Mouse (Mus musculus) embryonic facial prominence, embryonic 15.5 days (tissue): ENCODE data around the gene Smarcd3. TPM values are rescaled to one million over a fixed set of nuclear protein-coding genes. Genes with fewer than 3 reads are reported as not detected.
A peak's percentile ranks its signal among the peaks of the same experiment; 100 is the strongest.

ENCODE experiments used
- ATAC-seq: fragments of 200-750 bp; cut with Nextera tagmentation; 2 replicates; pipeline ENCODE4 v1.8.0; 2017; ENCODE audit warnings: low read depth, moderate TSS enrichment; ENCODE audit not compliant: insufficient number of reproducible peaks, low FRiP score, low TSS enrichment
- H3K27ac ChIP-seq: fragments of 300-500 bp; sonication (generic); replicated peaks from 2 replicates; pipeline ENCODE4 v1.5.1; 2015; ENCODE audit warnings: mild to moderate bottlenecking, inconsistent platforms
- H3K27me3 ChIP-seq: fragments of 300-500 bp; sonication (generic); 2 replicates; pipeline ENCODE4 v1.6.1; 2015; ENCODE audit warnings: inconsistent platforms
- H3K36me3 ChIP-seq: fragments of 300-500 bp; sonication (generic); 2 replicates; pipeline ENCODE4 v1.6.1; 2015; ENCODE audit warnings: mild to moderate bottlenecking, inconsistent platforms
- H3K4me1 ChIP-seq: fragments of 300-500 bp; sonication (generic); 2 replicates; pipeline ENCODE4 v1.6.1; 2015; ENCODE audit warnings: inconsistent platforms
- H3K4me2 ChIP-seq: fragments of 300-500 bp; sonication (generic); replicated peaks from 2 replicates; pipeline ENCODE4 v1.6.1; 2015; ENCODE audit warnings: mild to moderate bottlenecking, inconsistent platforms
- H3K4me3 ChIP-seq: fragments of 300-500 bp; sonication (generic); replicated peaks from 2 replicates; pipeline ENCODE4 v1.5.1; 2015; ENCODE audit warnings: mild to moderate bottlenecking, inconsistent platforms
- H3K9ac ChIP-seq: fragments of 300-500 bp; sonication (generic); 2 replicates; pipeline ENCODE4 v1.6.1; 2015; ENCODE audit warnings: inconsistent platforms
- H3K9me3 ChIP-seq: fragments of 300-500 bp; sonication (generic); replicated peaks from 2 replicates; pipeline ENCODE4 v1.6.1; 2016; ENCODE audit warnings: inconsistent platforms
- WGBS: fragments of 180-500 bp; shearing (Covaris S2); methylation state at CpG from one replicate; pipeline ENCODE4 v1.1.7; 2015; 5-methylcytosine and 5-hydroxymethylcytosine counted together
- polyA plus RNA-seq: library from polyadenylated mRNA; unstranded; fragments of >200 nt; fragmentation: Nextera tagmentation; extraction: Ambion mirVana; gene quantifications from 2 replicates; pipeline ENCODE4 v1.2.1, GENCODE M21; 2015

Smarcd3 gene
- polyA plus RNA-seq, 1 experiment from 2014 or later: 42.4 TPM

DNA sequence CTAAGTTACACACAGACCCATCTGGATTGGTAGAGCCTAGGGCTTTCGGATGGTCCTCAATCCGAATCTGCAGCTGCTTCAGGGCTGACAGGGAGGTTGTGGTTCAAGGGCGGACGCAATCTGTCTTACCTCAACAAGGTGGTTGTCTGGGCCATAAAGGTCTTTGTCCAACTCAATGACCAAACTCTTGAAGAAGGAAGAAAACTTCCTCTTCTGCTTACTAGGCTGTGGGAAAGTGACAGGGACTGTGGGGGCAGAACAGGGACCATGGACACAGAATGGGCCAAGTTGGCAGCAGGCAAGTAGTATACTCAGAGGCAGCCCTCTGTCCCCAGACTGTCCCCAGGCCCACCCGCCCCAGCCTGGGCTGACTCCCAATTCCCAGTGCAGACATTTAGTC, 28.9 kb downstream of the Smarcd3 start:
- 85% methylated on average over 5 of the region's 5 CpGs for WGBS
- H3K36me3 ChIP-seq: peaks cover 58% of the 10 kb centered on the region
- peaks cover 47% of the 10 kb centered on the region for H3K4me1 ChIP-seq
- ATAC-seq: no peak
- H3K27ac ChIP-seq: no peak overlapping the region
- no peak overlapping the region for H3K9ac ChIP-seq
- H3K4me3 ChIP-seq: no peak overlapping the region
- H3K27me3 ChIP-seq: no peaks in the 10 kb centered on the region
- H3K4me2 ChIP-seq: no peak overlapping the region
- no peaks in the 10 kb centered on the region for H3K9me3 ChIP-seq

DNA sequence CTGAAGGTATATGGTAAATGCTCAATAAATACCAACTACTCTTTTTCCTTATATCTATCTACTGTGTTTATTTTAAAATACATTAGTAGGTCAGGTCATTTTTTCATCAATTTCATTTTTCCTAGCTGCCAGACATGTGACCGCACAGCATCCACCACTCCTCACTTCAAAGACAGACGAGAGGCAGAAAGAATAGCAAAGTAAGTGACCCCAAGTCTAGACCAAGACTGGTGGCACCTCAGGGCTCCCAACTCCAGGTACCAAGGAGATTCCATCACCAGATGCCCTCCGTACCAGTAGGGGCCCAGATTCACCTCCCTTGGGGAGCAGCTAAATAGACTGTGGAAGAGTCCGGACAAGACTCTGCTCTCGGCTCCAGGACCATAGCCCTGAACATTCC, 29.9 kb downstream of the Smarcd3 start:
- Histone ChIP-seq H3K9ac (no peak overlapping the region), H3K36me3 (peaks cover 66% of the 10 kb centered on the region), H3K27ac (no peak overlapping the region), H3K9me3 (no peaks in the 10 kb centered on the region), H3K4me2 (no peak overlapping the region), H3K27me3 (no peaks in the 10 kb centered on the region), H3K4me1 (peaks cover 42% of the 10 kb centered on the region), H3K4me3 (no peak overlapping the region)
- no peak for ATAC-seq
- WGBS: 89% methylated on average over 5 of the region's 5 CpGs

DNA sequence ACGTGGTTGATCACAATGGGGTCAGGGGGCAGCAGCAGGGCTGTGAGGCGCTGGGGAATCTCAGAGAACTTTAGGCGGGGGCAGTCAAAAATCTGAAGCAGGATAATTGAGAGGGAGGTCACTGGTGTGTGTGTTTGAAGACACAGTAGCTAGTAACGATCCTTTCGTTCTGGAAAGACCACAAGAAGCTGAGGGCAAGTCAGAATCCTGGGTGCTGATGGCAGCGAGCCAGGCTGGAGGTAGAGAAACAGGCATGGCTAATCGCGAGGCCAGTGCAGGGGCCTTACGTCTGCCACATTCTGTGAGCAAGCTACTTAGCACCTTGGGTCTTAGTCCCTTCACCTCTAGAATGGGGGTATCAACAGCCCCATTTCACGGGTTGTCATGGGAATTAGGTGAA, 30.3 kb downstream of the Smarcd3 start:
- no peaks in the 10 kb centered on the region for H3K9me3 ChIP-seq
- no peaks in the 10 kb centered on the region for H3K27me3 ChIP-seq
- peaks cover 38% of the 10 kb centered on the region for H3K4me1 ChIP-seq
- H3K36me3 ChIP-seq: peaks cover 71% of the 10 kb centered on the region
- no peak overlapping the region for H3K4me2 ChIP-seq
- 73% methylated on average over 10 of the region's 10 CpGs for WGBS
- H3K9ac ChIP-seq: no peak overlapping the region
- ATAC-seq: no peak
- H3K27ac ChIP-seq: no peak overlapping the region
- H3K4me3 ChIP-seq: no peak overlapping the region

DNA sequence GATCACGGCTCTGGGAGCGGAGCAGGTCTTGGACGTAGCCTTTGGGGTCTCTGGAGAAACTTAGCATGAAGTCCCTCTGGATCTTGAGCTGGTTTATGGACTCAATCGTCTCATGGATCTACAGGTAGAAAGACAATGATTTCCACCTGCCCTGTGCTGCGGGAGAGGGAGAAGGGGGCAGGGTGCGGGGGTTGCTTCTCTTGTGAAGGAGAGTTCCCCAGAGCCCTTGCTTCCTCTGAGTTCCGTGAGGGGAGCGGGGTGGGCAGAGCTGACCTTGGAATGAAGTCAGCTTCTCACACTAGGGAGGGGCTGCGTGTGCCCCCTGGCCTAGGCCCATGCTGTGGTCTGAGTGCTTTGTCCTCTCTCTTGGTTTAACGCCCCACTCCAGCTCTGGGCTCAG, 31.0 kb downstream of the Smarcd3 start:
- no peak overlapping the region for H3K27ac ChIP-seq
- H3K9me3 ChIP-seq: no peaks in the 10 kb centered on the region
- no peak overlapping the region for H3K9ac ChIP-seq
- no peak overlapping the region for H3K4me3 ChIP-seq
- peaks cover 78% of the 10 kb centered on the region for H3K36me3 ChIP-seq
- H3K27me3 ChIP-seq: no peaks in the 10 kb centered on the region
- WGBS: 79% methylated on average over 10 of the region's 10 CpGs
- H3K4me1 ChIP-seq: peaks cover 35% of the 10 kb centered on the region
- no peak for ATAC-seq
- no peak overlapping the region for H3K4me2 ChIP-seq

DNA sequence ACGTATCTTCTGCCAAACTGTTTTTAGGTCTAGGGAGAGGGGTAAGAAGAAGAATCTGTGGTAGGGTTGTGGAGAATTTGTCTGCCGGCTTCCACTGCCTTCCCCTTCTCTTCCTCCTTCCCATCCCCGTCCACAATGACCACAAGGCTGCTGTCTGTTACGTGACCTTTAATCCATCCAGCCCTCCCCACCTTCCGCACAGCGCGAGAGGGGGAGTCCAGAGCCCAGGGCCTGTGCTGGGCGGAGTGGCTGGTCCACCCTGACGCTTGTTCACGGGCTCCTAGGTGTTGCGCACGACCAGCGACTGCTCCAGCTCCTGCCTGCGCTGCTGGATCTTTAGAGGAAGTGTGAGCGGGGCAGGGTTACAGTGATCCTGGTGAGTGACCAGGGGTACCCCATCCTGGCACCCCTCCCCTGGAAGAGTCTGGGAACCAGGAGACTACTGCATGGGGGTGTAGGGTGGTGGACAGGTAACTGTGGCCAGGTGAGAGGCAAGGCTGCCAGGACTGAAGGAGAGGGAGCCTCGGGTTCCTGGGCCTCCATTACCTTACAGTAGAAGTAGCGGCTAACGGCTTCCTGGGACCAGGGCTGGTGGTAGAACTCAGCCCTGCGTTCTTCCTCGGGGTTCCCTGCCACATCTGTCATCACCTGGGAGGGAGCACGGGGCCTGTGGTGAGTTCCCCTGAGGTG, 31.6 kb downstream of the Smarcd3 start:
- peaks cover 35% of the 10 kb centered on the region for H3K4me1 ChIP-seq
- no peak for ATAC-seq
- H3K4me2 ChIP-seq: no peak overlapping the region
- no peak overlapping the region for H3K9ac ChIP-seq
- no peak overlapping the region for H3K4me3 ChIP-seq
- no peaks in the 10 kb centered on the region for H3K27me3 ChIP-seq
- 65% methylated on average over 21 of the region's 21 CpGs for WGBS
- H3K36me3 ChIP-seq: peaks cover 81% of the 10 kb centered on the region
- H3K27ac ChIP-seq: no peak overlapping the region
- H3K9me3 ChIP-seq: no peaks in the 10 kb centered on the region

DNA sequence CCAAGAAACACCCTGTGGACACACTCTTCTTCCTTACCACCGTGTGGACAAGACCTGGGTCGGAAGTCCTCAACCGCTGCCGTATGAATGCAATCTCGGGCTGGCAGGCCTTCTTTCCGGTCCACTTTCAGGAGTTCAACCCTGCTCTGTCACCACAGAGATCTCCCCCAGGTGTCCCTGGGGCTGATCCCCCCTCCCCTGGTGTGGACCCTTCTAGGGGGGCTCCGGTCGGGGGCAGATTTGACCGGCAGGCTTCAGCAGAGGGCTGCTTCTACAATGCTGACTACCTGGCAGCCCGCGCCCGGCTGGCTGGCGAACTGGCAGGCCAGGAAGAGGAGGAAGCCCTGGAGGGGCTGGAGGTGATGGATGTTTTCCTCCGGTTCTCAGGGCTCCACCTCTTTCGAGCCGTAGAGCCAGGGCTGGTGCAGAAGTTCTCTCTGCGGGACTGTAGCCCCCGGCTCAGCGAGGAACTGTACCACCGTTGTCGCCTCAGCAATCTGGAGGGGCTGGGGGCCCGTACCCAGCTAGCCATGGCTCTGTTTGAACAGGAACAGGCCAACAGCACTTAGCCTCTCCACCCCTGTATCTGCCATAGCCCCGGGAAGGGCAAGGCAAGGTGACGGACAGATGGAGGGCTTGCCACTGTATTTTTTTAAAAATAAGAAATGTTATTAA, 32.3 kb downstream of the Smarcd3 start:
- Histone ChIP-seq H3K9ac (no peak overlapping the region), H3K4me2 (0 out of 2 replicates have a peak overlapping the region, but pooled peaks have one; percentile 0), H3K9me3 (no peaks in the 10 kb centered on the region), H3K36me3 (peaks cover 81% of the 10 kb centered on the region), H3K4me1 (peaks cover 37% of the 10 kb centered on the region), H3K27me3 (no peaks in the 10 kb centered on the region), H3K4me3 (no peak overlapping the region), H3K27ac (no peak overlapping the region)
- ATAC-seq: no peak
- 58% methylated on average over 24 of the region's 24 CpGs for WGBS

DNA sequence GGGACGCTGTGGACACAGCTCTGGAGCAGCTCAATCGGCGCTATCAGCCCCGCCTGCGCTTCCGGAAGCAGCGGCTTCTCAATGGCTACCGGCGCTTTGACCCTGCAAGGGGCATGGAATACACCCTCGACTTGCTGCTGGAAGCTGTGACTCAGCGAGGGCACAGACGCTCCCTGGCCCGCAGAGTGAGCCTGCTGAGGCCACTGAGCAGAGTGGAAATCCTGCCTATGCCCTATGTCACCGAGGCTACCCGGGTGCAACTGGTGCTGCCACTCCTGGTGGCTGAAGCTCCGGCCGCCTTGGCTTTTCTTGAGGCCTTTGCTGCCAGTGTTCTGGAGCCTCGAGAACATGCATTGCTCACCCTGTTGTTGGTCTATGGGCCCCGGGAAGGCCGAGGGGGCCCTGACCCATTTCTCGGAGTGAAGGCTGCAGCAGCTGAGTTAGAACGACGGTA, 32.9 kb downstream of the Smarcd3 start:
- Histone ChIP-seq H3K4me1 (peaks cover 34% of the 10 kb centered on the region), H3K4me2 (0 out of 2 replicates have a peak overlapping the region, but pooled peaks have one; percentile 0), H3K4me3 (no peak overlapping the region), H3K36me3 (peaks cover 81% of the 10 kb centered on the region), H3K27ac (no peak overlapping the region), H3K9me3 (no peaks in the 10 kb centered on the region), H3K27me3 (no peaks in the 10 kb centered on the region), H3K9ac (no peak overlapping the region)
- WGBS: 27% methylated on average over 23 of the region's 23 CpGs
- ATAC-seq: no peak

DNA sequence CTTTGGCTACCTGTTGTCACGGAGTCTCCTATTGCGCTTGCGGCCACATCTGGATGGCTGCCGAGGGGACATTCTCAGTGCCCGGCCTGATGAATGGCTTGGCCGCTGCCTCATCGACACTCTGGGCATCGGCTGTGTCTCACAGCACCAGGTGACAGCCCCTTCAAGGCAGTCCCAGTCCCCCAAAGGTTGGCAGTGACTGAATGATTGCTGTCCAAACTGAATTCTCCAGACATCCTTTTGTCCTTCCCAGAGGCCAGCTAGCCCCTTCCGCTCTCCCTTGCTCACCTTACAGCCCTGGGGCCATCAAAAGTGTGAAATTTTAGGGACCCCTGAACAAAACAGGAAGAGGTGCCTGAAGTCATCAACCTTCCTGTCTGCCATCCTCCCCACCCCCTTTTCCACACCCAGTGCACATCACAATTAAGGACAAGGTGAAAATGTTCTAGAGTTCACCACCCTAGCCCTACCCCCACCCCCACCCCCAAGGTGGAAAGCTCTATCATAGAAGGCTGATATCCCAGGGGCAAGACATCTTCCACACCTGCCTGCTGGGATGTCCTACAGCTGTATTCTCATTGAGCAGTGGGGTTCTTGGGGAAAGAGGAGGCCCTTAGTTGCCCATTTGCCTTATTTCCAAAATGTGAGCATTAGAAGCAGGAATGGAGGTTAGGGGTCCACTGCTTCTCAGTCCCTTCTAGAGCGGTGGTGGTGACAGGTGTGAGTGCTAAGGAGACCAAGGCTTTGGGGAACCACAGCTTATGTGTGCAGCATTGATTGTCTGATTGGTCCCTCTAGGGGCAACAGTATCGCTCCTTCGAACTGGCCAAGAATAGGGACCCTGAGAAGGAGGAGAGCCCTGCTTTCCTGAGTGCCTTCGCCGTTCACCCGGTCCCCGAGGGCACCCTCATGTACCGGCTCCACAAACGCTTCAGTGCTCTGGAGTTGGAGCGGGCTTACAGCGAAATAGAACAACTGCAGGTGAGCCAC, 34.4 kb downstream of the Smarcd3 start:
- no peak overlapping the region for H3K27ac ChIP-seq
- no peak for ATAC-seq
- H3K4me1 ChIP-seq: peaks cover 35% of the 10 kb centered on the region
- WGBS: 89% methylated on average over 20 of the region's 20 CpGs
- no peaks in the 10 kb centered on the region for H3K9me3 ChIP-seq
- no peak overlapping the region for H3K4me2 ChIP-seq
- H3K27me3 ChIP-seq: no peaks in the 10 kb centered on the region
- H3K36me3 ChIP-seq: peaks cover 68% of the 10 kb centered on the region
- no peak overlapping the region for H3K4me3 ChIP-seq
- H3K9ac ChIP-seq: no peak overlapping the region

DNA sequence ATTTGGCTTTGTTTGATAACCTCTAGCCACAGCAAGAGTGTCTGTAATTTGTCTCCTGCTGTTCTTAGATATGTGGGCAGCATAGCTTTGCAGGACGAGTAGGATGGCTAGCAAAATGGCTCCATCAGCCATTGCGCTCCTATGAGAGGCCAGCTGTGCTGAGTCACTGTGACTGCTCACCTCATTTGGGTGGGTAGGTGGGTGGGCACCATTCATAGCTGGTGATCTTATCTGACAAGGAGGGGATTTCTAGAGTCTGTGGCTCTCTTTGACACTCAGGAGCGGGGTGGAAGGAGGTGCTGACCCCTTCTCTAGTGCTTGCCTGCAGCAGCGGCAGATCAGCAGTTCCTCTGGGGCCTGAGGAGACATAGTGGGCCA, 37.0 kb downstream of the Smarcd3 start:
- Histone ChIP-seq H3K9me3 (no peaks in the 10 kb centered on the region), H3K27ac (peak overlapping the region; percentile 58; the same call in 1 of the 2 replicates), H3K9ac (peak overlapping the region; percentile 58), H3K4me1 (peaks cover 35% of the 10 kb centered on the region), H3K36me3 (peaks cover 42% of the 10 kb centered on the region), H3K4me2 (peak overlapping the region; percentile 83), H3K4me3 (peak overlapping the region; percentile 70), H3K27me3 (no peaks in the 10 kb centered on the region)
- WGBS: 34% methylated on average over 4 of the region's 4 CpGs
- no peak for ATAC-seq

DNA sequence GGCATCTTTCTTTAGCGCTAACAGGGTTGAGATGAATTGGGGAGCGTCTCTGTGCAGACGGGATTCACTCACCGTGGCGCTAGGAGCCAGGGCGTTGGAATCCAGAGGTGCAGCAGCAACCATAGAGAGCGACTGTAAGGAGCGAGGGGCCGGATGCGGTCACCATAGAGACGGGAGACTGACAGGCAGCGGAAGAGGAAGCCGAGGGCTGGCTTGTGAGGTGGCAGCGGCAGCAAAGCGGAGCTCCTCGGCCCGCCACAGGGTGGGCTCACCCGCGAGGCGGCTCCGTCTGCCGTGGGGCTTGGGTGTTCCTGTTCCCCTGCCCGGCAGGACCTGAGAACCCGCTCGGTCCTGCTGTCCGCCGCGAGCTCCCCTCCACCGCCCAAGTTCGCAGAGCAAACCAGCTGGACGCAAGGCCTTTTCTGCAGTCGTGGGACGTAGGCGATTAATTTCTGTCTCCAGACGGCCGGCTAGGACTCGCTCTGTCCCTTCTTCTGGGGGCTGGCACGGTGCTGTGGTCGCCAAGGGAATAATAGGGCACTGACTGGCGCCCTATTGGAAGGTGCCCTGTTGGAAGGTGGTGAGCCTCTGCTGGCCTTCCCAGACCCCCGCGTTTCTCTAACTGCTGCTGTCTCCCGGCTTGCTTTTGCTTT, 37.5 kb downstream of the Smarcd3 start, which contains the start of gene Chpf2:
Gene Chpf2, plus strand, starts transcription at position 195 of the 653 bp plus-strand sequence.
- Histone ChIP-seq H3K4me1 (peaks cover 32% of the 10 kb centered on the region), H3K36me3 (peaks cover 37% of the 10 kb centered on the region), H3K4me2 (peak within 1 kb of the TSS; percentile 83), H3K27me3 (no peaks in the 10 kb centered on the region), H3K9me3 (no peaks in the 10 kb centered on the region), H3K4me3 (peak within 1 kb of the TSS; percentile 70), H3K9ac (peak within 1 kb of the TSS; percentile 58), H3K27ac (peak within 1 kb of the TSS; percentile 58; the same call in 1 of the 2 replicates)
- peak; percentile 90 for ATAC-seq
- WGBS: 0% methylated on average over 43 of the region's 43 CpGs
